Mouse (Mus musculus): Measurements from ENCODE around the gene Fntb.
"Not testable (repeated sequence)": the region's sequence is repeated elsewhere in the genome, so short reads cannot be mapped to it uniquely, and the experiment has no call there.

Fntb gene

DNA sequence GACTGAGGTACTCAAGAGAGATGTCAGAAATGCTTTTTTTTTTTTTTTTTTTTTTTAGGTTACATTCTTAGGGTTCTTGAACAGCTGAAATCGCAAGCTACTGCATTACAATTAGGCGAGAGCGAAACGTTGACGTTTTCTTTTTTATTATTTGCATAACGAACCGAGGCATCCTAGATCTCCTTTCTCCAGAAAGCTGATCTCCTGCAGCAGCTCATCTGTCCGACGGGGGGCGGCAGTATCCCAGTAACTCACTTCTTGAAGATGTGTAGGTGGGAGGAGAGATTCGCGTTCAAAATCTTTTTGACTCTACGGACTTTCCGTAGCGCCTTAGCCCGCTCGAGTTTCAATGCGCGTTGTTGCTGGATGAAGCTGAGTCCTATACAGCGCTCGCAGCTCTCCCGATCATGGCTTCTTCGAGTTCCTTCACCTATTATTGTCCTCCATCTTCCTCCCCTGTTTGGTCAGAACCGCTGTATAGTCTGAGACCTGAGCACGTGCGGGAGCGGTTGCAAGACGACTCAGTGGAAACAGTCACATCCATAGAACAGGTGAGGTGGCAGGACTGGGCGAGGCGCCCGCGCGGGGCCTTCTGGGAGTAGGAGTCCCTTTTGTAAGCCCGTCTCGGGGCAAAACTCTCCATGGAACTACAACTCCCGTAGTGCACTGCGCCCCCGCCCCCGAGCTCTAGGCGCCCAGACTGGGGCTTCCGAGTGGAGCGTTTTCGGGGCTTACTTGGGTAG, 71.9 kb downstream of the Fntb start:
- DNase-seq (ENCODE audit: low spot score in 2 of 2) = peak; percentile 95 to 97

DNA sequence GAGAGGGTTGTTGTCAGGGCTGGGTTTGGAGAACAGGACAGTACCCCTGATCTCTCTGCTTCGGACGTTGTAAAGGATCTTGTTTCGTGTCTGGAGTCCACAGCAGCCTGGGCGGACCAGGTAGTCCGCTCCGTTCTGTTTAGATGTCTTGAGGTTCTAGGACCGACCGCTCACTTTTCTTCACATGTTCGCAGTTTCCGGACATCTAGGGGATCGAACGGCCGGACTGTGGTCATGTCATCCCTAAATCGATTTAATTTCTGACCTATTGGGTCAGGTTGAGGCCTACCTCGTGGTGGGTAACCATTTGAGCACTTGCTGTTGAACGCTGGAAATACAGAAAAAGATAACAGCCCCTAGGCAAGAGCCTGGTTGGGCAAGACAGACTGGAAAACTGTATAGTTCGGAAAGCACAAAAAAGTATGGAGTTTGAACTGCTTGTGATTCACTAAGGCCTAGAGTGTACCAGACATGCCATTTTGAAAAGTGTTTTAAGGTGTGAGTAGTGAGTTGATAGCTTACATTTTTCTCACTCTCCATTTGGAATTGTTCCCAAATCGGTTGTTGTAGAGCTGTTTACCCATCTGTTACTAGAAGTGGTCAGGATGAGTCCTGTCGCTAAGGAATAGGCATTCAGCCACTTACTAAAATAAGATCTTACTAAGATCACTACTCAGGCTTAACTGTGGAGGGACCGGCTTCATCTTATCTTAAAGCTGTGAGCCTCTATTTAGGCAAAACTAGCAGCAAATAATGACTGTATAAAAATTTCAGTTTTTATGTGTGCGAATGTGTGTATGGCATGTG, 72.7 kb downstream of the Fntb start:
- DNase-seq (ENCODE audit: low spot score in 2 of 2) = no peak

DNA sequence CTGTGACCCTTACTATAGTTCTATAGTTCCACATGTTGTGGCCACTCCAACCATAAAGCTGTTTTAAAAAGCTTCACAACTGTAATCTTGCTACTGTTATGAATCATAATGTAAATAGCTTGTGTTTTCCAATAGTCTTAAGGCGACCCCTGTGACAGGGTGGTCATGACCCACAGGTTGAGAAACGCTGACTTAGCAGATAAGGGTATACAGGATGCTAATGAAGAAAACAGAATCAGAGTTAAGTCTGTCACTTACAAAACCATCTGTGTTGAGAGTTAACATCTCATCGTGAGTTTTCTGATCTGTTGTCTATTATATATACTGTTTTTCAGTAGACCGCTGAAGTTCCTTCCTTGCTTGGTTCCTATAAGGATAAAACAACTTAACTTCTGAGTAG, 73.9 kb downstream of the Fntb start:
- DNase-seq (ENCODE audit: low spot score in 2 of 2) = no peak

DNA sequence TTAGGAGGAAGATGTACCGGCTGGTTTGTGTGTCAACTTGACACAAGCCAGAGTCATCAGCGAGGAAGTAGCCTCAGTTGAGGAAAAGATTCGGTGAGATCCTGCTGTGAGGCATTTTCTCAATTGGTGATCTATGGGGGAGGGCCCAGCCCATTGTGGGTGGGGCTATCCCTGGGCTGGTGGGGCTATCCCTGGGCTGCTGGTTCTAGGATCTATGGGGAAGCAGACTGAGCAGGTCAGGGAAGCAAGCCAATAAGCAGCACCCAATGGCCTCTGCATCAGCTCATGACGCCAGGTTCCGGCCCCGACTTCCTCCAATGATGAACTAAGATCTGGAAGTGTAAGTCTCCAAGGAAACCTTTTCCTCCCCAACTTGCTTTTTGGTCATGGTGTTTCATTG, 74.7 kb downstream of the Fntb start:
- no peak for DNase-seq (ENCODE audit: low spot score in 2 of 2)

DNA sequence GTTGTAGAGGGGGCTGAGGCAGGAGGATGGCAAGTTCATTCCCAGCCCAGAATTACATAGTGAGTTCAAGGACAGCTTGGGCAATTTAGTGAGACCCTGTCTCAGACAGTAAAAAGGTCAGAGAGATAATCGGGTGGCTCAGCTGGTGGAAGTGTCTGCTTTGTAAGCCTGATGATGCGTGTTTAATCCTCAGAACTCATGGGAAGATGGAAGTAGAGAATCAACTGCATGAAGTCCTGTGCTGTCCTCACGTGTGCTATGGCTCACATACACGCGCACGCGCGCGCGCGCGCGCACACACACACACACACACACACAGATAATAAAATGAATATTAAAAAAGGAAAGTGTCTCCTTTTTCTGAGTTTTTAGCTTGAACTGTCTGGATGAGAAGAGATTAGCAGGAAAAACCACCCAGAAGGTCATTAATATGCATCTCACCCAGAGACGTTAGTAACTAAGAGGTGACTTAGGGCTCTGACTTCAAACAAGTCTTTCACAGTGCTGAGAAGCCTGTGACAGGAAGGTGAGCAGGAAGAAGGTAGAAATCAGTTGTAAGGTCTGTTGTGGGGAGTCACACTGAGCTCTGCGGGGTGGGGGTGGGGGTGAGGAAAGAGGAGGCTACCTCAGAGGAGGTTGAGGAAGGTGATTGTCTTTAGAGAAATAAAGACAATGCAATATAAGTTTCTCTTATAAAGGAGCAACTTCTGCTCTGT, 79.1 kb downstream of the Fntb start:
- DNase-seq (ENCODE audit: low spot score in 2 of 2) = no peak

DNA sequence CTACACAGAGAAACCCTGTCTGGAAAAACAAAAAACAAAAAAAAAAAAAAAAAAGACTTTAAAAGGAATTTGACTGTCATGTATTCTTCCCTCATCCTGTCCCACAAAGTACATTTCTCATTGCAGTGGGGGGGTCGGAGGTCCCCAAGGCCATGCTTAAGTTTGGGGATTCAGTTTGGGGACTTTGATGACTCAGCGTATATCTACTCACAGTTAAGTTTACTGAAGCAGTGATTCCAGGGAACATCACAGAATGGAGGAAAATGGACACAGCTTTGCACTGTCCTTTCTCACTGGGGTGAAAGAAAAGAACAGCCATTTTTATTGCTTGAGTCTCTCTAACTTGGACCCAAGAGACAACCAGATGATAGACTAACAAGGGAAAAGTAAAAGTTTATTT, 87.0 kb downstream of the Fntb start:
- DNase-seq (ENCODE audit: low spot score in 2 of 2) = no peak

DNA sequence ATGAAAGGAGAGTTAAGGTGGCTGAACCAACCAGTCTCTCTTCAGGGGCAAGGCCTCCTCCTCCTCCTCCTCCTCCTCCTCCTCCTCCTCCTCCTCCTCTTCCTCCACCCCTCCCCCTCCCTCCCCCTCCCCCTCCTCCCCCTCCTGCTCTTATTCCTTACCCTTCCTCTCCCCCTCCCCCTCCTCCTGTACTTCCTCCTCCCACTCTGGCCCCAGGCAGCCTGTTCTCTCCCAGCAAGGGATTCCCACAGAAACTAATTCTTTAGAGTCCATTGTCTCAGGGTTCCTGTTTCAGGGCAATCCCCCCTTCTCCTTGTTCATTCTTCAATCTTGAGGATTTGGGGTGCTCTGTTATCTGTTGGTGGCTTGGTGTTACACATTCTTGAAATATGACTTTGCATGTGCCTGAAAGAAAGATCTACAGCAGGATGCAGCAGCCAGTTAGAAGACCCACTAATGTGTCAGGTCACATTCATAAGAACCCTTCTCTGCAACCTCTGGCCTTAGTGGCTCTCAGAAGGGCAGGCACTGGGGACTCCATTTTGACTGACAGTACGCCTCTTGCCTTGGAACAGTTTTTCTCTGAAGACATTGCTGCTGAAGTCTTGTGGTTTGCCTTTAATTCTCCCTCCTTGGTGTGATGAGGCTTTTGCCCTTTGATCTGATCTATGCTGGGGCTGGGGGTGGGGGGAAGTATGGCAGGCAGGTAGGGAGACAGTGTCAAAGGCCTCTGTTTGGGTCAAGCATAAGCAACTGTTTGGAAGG, 88.2 kb downstream of the Fntb start:
- no peak for DNase-seq (ENCODE audit: low spot score in 2 of 2)

DNA sequence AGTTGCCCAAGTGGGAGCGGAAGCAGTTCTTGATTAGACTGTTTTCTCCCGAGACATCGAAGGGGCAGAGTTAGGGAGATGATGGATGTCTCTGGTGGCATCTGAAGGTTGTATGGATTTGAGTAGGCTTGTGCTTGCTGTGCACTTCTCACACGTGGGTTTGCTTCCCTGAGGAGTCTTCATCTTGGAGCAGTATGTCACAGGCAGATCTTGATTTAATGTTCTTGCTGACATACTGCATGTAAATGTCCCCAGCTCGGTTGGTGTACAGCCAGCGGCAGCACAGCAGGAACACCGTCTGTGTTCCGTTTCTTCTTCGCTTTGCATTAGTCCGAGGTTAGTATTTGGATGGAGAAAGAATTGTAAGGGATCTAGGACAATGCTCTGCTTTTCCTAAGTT, 91.7 kb downstream of the Fntb start:
- DNase-seq (ENCODE audit: low spot score in 2 of 2) = no peak

DNA sequence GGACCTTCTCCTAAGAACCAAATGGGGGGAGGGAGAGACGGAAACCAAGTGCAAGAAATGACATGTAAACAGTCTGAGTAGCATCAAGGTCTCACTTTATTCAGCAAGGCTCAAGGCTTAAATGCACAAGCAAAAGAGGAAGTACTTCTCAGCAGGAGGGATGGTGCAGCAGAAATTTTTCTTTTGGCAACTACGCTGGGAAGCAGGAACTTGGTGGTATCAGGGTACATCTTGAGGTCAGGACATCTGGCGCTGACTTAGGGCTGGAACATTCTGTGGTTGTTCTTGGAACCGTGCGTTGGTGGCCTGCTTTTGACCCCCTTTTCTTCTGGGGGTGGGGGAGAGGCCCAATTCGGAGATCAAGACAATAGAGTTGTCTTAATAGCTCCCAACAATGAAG, 93.4 kb downstream of the Fntb start:
- not testable (repeated sequence) for DNase-seq (ENCODE audit: low spot score in 2 of 2)

DNA sequence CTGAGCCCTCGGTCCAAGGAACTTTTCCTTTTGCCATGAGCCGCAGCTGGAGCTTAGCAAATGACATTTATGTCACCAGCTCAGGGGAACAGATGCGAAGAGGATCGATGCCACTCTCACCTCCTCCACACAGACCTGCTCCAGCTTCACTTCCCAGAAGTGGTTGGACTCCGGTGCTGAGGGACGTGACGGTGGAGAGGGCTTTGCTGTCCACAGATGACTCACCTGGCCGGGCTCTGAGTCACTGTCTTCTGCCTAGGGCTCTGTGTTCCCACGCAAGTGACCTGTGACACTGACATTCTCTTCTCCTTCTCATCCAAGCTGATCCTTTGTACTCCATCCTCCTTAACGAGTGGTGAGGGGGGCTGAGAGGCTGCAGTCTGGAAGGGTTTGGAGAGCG, 98.3 kb downstream of the Fntb start:
- DNase-seq (ENCODE audit: low spot score in 2 of 2) = no peak

DNA sequence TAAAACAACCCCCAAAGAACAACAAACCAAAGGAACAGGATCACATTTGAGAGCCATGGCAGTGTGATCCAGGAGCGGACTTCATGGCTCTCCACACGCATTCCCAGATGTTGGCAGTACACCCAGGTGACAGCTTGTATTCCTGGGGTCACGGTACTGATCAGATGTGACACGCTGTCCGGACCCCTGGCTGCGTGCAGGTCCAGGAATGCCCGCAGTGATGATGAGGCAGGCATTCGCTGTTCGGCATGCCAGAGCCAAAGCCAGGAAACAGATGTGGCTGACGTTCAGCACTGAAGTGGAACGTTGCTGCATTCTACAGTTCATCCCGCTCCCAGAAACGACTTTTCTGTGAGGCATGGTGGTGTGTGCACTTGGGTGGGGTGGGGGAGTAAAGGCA, 99.9 kb downstream of the Fntb start:
- DNase-seq (ENCODE audit: low spot score in 2 of 2) = no peak

DNA sequence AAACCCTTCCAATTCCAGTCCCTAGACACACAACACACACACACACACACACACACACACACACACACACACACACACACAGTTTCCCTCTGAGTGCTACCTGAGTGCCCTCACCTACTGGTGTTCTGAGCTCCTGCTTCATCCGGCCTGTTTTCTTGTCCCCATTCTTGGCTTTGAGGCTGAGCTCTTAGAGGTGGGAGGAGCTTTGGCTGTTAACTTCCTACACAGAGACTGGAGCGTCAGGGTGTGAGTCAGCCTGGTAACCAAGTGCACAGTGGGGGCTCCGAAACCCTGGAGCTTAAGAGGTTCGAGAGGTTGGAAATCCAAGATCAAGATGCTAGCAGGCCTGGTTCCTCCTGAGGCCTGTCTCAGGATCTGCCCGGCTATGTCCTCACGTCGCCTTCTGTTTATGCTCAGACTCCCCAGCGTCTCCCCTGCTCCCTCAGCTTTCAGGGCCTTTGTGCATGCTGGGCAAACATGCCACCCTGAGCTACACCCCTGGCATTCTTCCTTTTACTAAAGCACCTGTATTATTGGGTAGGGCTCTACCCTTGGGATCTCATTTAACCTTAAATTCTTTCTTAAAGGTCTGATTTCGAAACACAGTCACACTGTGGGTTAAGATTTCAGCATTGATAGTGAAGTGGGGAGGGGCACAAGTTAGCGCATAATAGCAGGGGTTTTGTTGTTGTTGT, 102.3 kb downstream of the Fntb start:
- DNase-seq (ENCODE audit: low spot score in 2 of 2) = no peak

DNA sequence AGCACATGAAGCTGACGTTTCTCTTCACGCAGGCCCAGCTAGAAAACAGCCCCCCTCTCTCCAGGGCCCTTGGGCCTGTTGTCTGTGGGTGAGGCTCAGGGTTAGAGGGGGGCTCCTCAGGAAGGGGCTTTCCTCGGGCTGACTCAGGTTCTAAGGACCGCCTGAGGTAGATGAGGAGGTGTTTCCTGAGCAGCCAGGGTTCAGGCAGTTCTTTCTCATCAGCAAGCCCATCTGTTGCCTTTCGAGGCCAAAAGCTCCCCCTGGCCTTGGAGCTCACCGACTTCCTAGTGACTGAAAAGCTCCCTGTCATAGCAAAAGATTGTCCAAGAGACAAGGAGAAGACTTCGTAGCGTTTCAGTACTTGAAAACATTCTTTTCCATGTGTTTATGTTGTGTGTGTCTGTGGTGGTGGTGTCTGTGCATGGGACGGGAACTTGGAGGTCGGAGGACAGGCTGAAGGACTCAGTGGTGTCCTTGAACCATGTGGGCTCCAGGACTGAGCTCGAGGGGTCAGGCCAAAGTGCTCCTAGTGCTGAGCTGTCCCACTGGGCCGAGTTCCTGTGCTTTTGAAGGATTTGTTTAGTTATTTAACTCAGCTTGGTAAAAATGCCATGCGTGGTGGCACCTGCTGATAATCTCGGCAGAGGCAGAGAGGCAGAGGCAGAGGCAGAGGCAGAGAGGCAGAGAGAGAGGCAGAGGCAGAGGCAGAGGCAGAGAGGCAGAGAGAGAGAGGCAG, 103.2 kb downstream of the Fntb start:
- no peak for DNase-seq (ENCODE audit: low spot score in 2 of 2)

DNA sequence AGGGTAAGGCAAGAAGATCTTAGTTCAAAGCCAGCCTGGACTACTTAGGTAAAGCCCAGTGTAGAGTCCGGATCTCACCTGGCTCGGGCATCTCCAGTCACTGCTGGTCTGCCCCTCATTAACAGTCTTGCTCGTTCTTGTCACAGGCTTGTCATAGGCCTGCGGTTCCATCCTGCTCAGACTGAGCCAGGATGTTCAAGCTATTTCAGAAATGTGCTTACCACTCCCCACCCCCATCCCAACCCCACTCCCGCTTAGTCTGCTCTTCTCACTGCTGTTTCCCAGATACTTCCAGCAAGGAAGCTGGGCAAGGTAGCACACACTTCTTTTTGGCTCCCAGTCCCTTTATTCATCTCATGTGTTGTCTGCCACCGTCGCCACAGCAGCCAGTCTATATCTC, 104.2 kb downstream of the Fntb start:
- no peak for DNase-seq (ENCODE audit: low spot score in 2 of 2)

DNA sequence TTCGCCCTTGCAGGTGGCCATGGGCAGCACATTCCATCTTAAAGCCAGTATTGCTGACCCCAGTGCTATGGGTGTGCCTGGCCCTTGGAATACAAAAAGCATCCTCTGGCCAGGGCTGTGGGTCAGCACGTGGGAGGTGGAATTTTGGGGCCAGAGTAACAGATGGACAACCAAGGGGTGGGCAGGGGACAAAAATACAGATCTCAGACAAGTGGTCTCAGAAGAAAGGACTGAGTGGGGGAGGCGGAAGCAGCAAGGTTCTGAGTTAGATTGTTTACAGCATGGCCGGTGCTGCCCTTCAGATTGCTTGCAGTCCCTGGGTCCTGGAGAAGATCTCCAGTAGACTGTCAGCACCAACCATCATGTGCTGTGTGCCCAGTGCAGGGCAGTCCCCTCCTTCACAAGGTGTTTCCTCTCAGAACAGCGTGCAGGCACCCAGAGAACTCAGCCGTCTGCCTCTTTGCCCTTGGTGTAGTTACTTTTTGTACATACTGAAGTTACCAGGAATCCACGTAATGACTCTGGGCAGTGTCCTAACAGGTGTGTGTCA, 107.5 kb downstream of the Fntb start:
- DNase-seq (ENCODE audit: low spot score in 2 of 2) = no peak

DNA sequence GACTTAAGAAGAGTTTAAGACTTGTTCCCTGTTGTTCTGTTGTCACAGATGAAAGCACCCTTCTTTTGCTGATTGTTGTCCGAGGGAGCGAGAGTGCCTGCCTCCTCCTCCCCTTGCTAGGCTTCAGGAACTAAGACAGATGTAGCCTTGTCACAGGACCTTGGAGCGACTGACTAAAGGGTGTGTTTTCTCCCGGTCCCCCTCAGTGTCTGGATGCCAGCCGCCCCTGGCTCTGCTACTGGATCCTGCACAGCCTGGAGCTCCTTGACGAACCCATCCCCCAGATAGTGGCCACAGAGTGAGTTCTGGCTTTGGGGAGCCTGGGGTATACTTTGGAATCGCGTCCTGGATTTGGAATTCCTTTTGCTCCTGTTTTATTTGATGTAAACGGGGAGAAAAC, 109.4 kb downstream of the Fntb start:
- DNase-seq (ENCODE audit: low spot score in 2 of 2) = no peak

DNA sequence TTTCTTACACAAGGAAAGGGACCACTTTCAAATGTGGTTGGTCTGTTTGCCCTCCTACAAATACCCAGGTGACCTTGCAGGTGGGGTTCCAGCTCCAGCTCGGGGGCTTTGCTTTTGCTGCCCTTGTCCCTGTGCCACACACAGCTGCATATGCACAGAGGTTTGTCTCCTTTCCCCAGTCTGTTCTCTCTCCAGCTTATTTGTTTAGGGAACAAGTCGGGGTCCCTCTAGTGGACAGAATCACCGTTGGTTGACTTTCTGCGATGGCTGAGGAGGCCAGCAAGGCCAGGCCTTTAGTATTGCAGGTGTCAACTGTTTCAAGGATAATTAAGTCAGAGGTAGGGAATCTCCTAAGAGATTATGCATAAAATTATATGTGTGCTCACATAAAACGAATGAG, 113.9 kb downstream of the Fntb start:
- DNase-seq (ENCODE audit: low spot score in 2 of 2) = peak in 1 of 2 experiments; percentile 51

DNA sequence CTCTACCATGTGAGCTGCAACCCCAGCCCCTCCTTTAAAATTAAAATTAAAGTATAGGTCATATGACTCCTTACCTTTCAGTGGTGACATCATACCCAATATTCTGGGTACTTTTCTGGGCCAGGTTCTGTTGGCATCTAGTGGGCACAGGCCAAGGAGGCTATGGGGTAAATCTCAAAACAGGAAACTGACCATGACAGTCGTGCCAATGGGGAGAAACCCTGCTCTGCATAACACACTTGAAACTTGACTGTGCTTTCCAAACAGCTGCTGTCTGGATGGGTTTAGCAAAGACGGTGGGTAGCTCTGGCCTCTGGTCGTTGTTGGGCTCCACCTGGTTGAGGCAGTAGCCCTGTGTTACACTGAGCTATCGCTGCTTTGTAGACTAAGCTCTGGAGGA, 114.7 kb downstream of the Fntb start:
- DNase-seq (ENCODE audit: low spot score in 2 of 2) = no peak

DNA sequence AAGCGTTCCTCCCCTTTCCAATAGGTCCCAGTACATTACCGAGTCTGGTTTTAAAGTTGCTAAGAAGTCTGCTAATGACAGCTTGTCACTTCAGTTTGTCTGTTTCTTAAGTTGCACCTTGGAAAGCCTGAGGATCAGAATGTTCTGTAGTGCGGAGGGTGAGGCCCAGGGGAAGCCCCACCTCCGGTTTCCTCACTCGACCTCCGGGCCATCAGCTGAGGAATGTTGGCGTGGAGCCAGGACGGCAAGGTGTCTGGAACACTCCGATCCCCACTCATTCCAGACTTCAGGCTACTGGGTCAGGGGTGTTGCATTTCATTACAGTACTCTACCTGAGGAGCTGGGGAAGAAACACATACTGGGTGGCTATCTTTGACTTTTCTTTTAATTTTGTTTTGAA, 118.4 kb downstream of the Fntb start:
- no peak for DNase-seq (ENCODE audit: low spot score in 2 of 2)

DNA sequence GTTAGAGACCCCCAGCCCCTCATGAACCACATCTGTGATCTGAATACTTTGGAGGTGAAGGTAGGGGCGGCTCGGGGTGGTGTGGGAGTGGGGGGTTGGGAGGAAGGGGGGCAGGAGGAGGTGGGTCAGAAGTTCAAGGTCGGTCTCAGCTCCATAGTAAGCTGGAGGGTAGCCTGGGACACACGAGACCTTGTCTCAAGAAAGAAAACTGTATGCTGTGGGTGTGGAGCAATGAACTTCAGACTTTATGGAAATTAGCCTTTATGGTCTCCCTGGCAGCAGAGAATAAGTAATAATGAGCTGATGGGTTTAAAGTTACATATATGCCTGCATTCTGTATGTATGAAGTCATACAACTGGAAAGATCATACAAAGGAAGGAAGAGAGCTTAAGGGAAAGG, 119.7 kb downstream of the Fntb start:
- DNase-seq (ENCODE audit: low spot score in 2 of 2) = no peak
